Mouse (Mus musculus): Measurements from ENCODE around the gene Acap2. TPM values are rescaled to one million over a fixed set of nuclear protein-coding genes. Genes with fewer than 3 reads are reported as not detected.

Gene Acap2
- polyA plus RNA-seq, 1 experiment from 2014 or later, result 17.2 TPM

- Histone ChIP-seq H3K27ac (ENCODE audit: low read depth, low read length) (no peak overlapping the region), H3K9ac (ENCODE audit: low read depth, low read length) (no peak overlapping the region), H3K4me1 (replicated peaks; ENCODE audit: control insufficient read depth, insufficient read depth, low read length) (peaks cover 3% of the 10 kb centered on the region), H3K27me3 (replicated peaks; ENCODE audit: control insufficient read depth, insufficient read depth, low read length) (no peaks in the 10 kb centered on the region), H3K9me3 (ENCODE audit: control insufficient read depth, low read length) (no peaks in the 10 kb centered on the region), H3K36me3 (ENCODE audit: control insufficient read depth, insufficient read depth, low read length) (no peaks in the 10 kb centered on the region), H3K4me3 (ENCODE audit: low read depth, low read length) (no peak overlapping the region), H3K4me2 (peak overlapping the region; percentile 37)
- ATAC-seq (replicated peaks; ENCODE audit: low FRiP score) (no peak), DNase-seq (ENCODE audit: low spot score) (no peak)
- WGBS, result 15% methylated on average over 18 of the region's 18 CpGs
Observed at GRCm38 (mm10) chr16:31235457-31236310, 34.6 kb upstream of the Acap2 start.

DNA sequence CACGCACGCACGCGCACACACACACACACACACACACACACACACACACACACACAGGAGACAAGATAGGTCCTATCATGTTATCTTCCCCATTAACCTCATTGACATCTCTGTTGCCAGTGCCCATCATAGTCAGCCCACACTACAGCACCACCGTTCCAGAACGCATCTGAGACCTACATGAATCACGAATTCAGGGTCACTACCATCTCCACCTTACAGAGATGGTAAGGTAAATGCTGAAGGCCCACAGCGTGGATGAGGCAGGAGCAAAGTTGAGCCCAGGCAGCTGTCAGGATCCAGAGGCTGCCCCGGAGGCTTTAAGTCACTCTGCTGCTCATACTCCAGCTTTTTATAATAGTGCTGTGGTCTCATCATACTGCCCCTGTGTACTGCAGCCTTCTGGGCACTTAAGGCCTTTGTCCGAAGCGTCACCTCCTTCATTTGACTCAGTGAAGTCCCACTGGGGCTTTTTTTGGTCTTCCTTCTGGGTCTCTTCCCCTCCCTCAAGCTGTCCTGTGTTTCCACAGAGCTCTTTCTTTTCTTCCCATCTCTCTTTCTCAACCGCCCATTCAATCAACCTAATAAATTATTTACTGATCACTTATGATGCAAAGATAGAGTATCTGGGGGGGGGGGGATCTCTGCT is 33.9 kb upstream of the Acap2 start:
- Histone ChIP-seq H3K27me3 (replicated peaks; ENCODE audit: control insufficient read depth, insufficient read depth, low read length) (no peaks in the 10 kb centered on the region), H3K9me3 (ENCODE audit: control insufficient read depth, low read length) (no peaks in the 10 kb centered on the region), H3K4me2 (no peak overlapping the region; the same call in 1 of the 2 replicates), H3K4me1 (replicated peaks; ENCODE audit: control insufficient read depth, insufficient read depth, low read length) (peaks cover 3% of the 10 kb centered on the region), H3K36me3 (ENCODE audit: control insufficient read depth, insufficient read depth, low read length) (no peaks in the 10 kb centered on the region), H3K9ac (ENCODE audit: low read depth, low read length) (no peak overlapping the region), H3K4me3 (ENCODE audit: low read depth, low read length) (no peak overlapping the region), H3K27ac (ENCODE audit: low read depth, low read length) (no peak overlapping the region)
- ATAC-seq (replicated peaks; ENCODE audit: low FRiP score), result no peak
- no peak for DNase-seq (ENCODE audit: low spot score)
- WGBS, result 78% methylated on average over 12 of the region's 12 CpGs

GRCm38 (mm10) chr16:31234356-31234755 is 33.3 kb upstream of the Acap2 start:
- ATAC-seq (replicated peaks; ENCODE audit: low FRiP score) (no peak), DNase-seq (ENCODE audit: low spot score) (no peak)
- Histone ChIP-seq H3K4me2 (peak overlapping the region; percentile 62), H3K9me3 (ENCODE audit: control insufficient read depth, low read length) (no peaks in the 10 kb centered on the region), H3K36me3 (ENCODE audit: control insufficient read depth, insufficient read depth, low read length) (no peaks in the 10 kb centered on the region), H3K27ac (ENCODE audit: low read depth, low read length) (no peak overlapping the region), H3K4me3 (ENCODE audit: low read depth, low read length) (no peak overlapping the region), H3K9ac (ENCODE audit: low read depth, low read length) (no peak overlapping the region), H3K27me3 (replicated peaks; ENCODE audit: control insufficient read depth, insufficient read depth, low read length) (no peaks in the 10 kb centered on the region), H3K4me1 (replicated peaks; ENCODE audit: control insufficient read depth, insufficient read depth, low read length) (peaks cover 3% of the 10 kb centered on the region)
- 46% methylated on average over 3 of the region's 3 CpGs for WGBS

GRCm38 (mm10) chr16:31233541-31234339 is 32.7 kb upstream of the Acap2 start:
- no peak overlapping the region for H3K27ac ChIP-seq (ENCODE audit: low read depth, low read length)
- H3K27me3 ChIP-seq (replicated peaks; ENCODE audit: control insufficient read depth, insufficient read depth, low read length), result no peaks in the 10 kb centered on the region
- H3K9ac ChIP-seq (ENCODE audit: low read depth, low read length), result no peak overlapping the region
- peaks cover 3% of the 10 kb centered on the region for H3K4me1 ChIP-seq (replicated peaks; ENCODE audit: control insufficient read depth, insufficient read depth, low read length)
- 9% methylated on average over 20 of the region's 20 CpGs for WGBS
- H3K9me3 ChIP-seq (ENCODE audit: control insufficient read depth, low read length), result no peaks in the 10 kb centered on the region
- ATAC-seq (replicated peaks; ENCODE audit: low FRiP score), result no peak
- peak; percentile 49 for DNase-seq (ENCODE audit: low spot score)
- H3K4me3 ChIP-seq (ENCODE audit: low read depth, low read length), result peak overlapping the region; percentile 6; the same call in 1 of the 2 replicates
- no peaks in the 10 kb centered on the region for H3K36me3 ChIP-seq (ENCODE audit: control insufficient read depth, insufficient read depth, low read length)
- peak overlapping the region; percentile 62 for H3K4me2 ChIP-seq

- DNase-seq (ENCODE audit: low spot score) (no peak), ATAC-seq (replicated peaks; ENCODE audit: low FRiP score) (no peak)
- WGBS, result 22% methylated on average over 4 of the region's 4 CpGs
- Histone ChIP-seq H3K4me1 (replicated peaks; ENCODE audit: control insufficient read depth, insufficient read depth, low read length) (peaks cover 3% of the 10 kb centered on the region), H3K4me3 (ENCODE audit: low read depth, low read length) (no peak overlapping the region), H3K9ac (ENCODE audit: low read depth, low read length) (no peak overlapping the region), H3K9me3 (ENCODE audit: control insufficient read depth, low read length) (no peaks in the 10 kb centered on the region), H3K27me3 (replicated peaks; ENCODE audit: control insufficient read depth, insufficient read depth, low read length) (no peaks in the 10 kb centered on the region), H3K27ac (ENCODE audit: low read depth, low read length) (no peak overlapping the region), H3K4me2 (peak overlapping the region; percentile 62), H3K36me3 (ENCODE audit: control insufficient read depth, insufficient read depth, low read length) (no peaks in the 10 kb centered on the region)
Observed at GRCm38 (mm10) chr16:31233167-31233498, 32.1 kb upstream of the Acap2 start.

GRCm38 (mm10) chr16:31232491-31233166 is 31.6 kb upstream of the Acap2 start:
- Histone ChIP-seq H3K4me1 (replicated peaks; ENCODE audit: control insufficient read depth, insufficient read depth, low read length) (peaks cover 3% of the 10 kb centered on the region), H3K4me3 (ENCODE audit: low read depth, low read length) (no peak overlapping the region), H3K4me2 (no peak overlapping the region), H3K27ac (ENCODE audit: low read depth, low read length) (no peak overlapping the region), H3K27me3 (replicated peaks; ENCODE audit: control insufficient read depth, insufficient read depth, low read length) (no peaks in the 10 kb centered on the region), H3K9me3 (ENCODE audit: control insufficient read depth, low read length) (no peaks in the 10 kb centered on the region), H3K9ac (ENCODE audit: low read depth, low read length) (no peak overlapping the region), H3K36me3 (ENCODE audit: control insufficient read depth, insufficient read depth, low read length) (no peaks in the 10 kb centered on the region)
- 71% methylated on average over 5 of the region's 5 CpGs for WGBS
- DNase-seq (ENCODE audit: low spot score), result no peak
- no peak for ATAC-seq (replicated peaks; ENCODE audit: low FRiP score)

DNA sequence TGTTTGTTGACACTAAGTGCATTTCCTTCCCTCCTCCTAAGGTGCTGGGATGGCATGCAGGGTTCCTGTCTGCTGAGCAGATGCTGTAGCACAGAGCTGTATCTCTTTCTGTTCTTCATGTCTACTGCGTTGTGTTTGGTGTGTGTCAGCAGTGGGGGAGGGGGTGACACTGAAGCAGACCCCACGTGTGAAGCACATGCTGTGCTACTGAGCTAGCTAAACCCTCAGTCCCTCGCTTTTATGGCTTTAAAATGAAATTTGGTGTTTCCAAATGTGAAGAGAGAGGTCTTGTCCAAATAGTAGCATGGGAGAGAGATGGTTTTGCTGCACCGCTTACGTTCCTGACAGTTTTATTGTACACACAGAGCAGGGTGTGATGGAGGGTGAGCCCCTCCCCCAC is 30.5 kb upstream of the Acap2 start:
- H3K27me3 ChIP-seq (replicated peaks; ENCODE audit: control insufficient read depth, insufficient read depth, low read length), result no peaks in the 10 kb centered on the region
- H3K4me1 ChIP-seq (replicated peaks; ENCODE audit: control insufficient read depth, insufficient read depth, low read length), result peaks cover 3% of the 10 kb centered on the region
- H3K9ac ChIP-seq (ENCODE audit: low read depth, low read length), result no peak overlapping the region
- H3K27ac ChIP-seq (ENCODE audit: low read depth, low read length), result no peak overlapping the region
- no peak overlapping the region for H3K4me3 ChIP-seq (ENCODE audit: low read depth, low read length)
- WGBS, result 79% methylated on average over 5 of the region's 5 CpGs
- H3K4me2 ChIP-seq, result no peak overlapping the region
- H3K9me3 ChIP-seq (ENCODE audit: control insufficient read depth, low read length), result no peaks in the 10 kb centered on the region
- H3K36me3 ChIP-seq (ENCODE audit: control insufficient read depth, insufficient read depth, low read length), result no peaks in the 10 kb centered on the region
- ATAC-seq (replicated peaks; ENCODE audit: low FRiP score) (no peak), DNase-seq (ENCODE audit: low spot score) (no peak)

DNA sequence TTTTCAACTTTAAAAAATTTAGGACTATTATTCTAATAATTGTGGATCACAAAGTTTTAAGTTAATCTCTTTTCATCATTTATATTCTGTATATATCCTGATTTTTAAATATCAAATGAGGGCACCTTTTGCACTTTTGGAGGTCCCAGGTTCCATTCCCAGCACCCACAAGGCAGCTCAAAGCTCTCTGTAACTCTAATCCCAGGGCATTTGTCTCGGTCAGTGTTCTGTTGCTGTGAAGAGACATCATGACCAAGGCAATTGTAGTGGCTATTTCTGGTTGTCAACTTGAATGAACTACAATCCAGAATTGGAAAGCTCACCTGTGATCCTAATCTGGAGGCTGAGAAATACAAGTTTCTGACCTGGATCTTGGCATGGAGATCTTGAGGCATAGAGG is 26.7 kb upstream of the Acap2 start:
- Histone ChIP-seq H3K4me3 (ENCODE audit: low read depth, low read length) (no peak overlapping the region), H3K27ac (ENCODE audit: low read depth, low read length) (no peak overlapping the region), H3K4me1 (replicated peaks; ENCODE audit: control insufficient read depth, insufficient read depth, low read length) (no peaks in the 10 kb centered on the region), H3K36me3 (ENCODE audit: control insufficient read depth, insufficient read depth, low read length) (no peaks in the 10 kb centered on the region), H3K9me3 (ENCODE audit: control insufficient read depth, low read length) (no peaks in the 10 kb centered on the region), H3K9ac (ENCODE audit: low read depth, low read length) (no peak overlapping the region), H3K27me3 (replicated peaks; ENCODE audit: control insufficient read depth, insufficient read depth, low read length) (no peaks in the 10 kb centered on the region), H3K4me2 (no peak overlapping the region)
- no peak for DNase-seq (ENCODE audit: low spot score)
- 85% methylated on average over 1 of the region's 1 CpGs for WGBS
- ATAC-seq (replicated peaks; ENCODE audit: low FRiP score), result no peak

Data from liver, embryonic 11.5 days (tissue).